ENCODE assay signal across 23 mouse cellular contexts in genomic region chr2:51588895-51589294, GRCm38 (mm10). TPM values are rescaled to one million over a fixed set of nuclear protein-coding genes. Genes with fewer than 3 reads are reported as not detected.
DNase-seq lines count a peak whose midpoint lies in the region; ATAC-seq and TF ChIP-seq lines count a peak whose summit lies in the region.
"Had no signal": no experiment of that assay in that cellular context is flagged by ENCODE, and none has a peak within 500 bp of the region (broad histone marks: within the 10 kb centered on the region; RNA-seq: fewer than 3 reads in every experiment).

No protein-coding gene starts in this region.

- no peaks in the 10 kb centered on the region for H3K4me1 ChIP-seq in kidney, postnatal 0 days (replicated peaks; ENCODE audit: insufficient read depth, low read length)
- H3K4me1 ChIP-seq in lung, postnatal 0 days (ENCODE audit: insufficient read depth, low read depth, low read length), result no peaks in the 10 kb centered on the region
- H3K4me1 ChIP-seq in intestine, postnatal 0 days (replicated peaks; ENCODE audit: control insufficient read depth, insufficient read depth, low read length), result no peaks in the 10 kb centered on the region

- no peak overlapping the region for H3K27ac ChIP-seq in gastrocnemius, adult 2 months
- no peak overlapping the region for H3K27ac ChIP-seq in kidney, postnatal 0 days
- H3K27ac ChIP-seq in lung, postnatal 0 days (ENCODE audit: low read length), result no peak overlapping the region
- no peak overlapping the region for H3K27ac ChIP-seq in intestine, postnatal 0 days (ENCODE audit: low read depth, low read length)
- H3K27ac ChIP-seq: embryonic facial prominence, embryonic 13.5 days; forebrain, embryonic 10.5 days had no signal

- no peak overlapping the region for H3K4me2 ChIP-seq in kidney, postnatal 0 days (ENCODE audit: low read length)
- no peak overlapping the region for H3K4me2 ChIP-seq in lung, postnatal 0 days (replicated peaks; ENCODE audit: low read depth, low read length)
- H3K4me2 ChIP-seq in intestine, postnatal 0 days (replicated peaks; ENCODE audit: low read depth), result no peak overlapping the region
- H3K4me2 ChIP-seq: embryonic facial prominence, embryonic 13.5 days had no signal

- no peak overlapping the region for H3K9ac ChIP-seq in kidney, postnatal 0 days (ENCODE audit: low read depth, low read length)
- H3K9ac ChIP-seq in lung, postnatal 0 days (replicated peaks; ENCODE audit: low read depth), result no peak overlapping the region
- no peak overlapping the region for H3K9ac ChIP-seq in intestine, postnatal 0 days (ENCODE audit: low read depth, low read length)
- H3K9ac ChIP-seq: embryonic facial prominence, embryonic 13.5 days had no signal

- H3K4me3 ChIP-seq in gastrocnemius, adult 2 months, result no peak overlapping the region
- H3K4me3 ChIP-seq in kidney, postnatal 0 days (replicated peaks; ENCODE audit: low read depth, low read length), result no peak overlapping the region
- no peak overlapping the region for H3K4me3 ChIP-seq in lung, postnatal 0 days (ENCODE audit: low read depth, low read length)
- no peak overlapping the region for H3K4me3 ChIP-seq in intestine, postnatal 0 days (ENCODE audit: low read depth, low read length)
- H3K4me3 ChIP-seq: embryonic facial prominence, embryonic 13.5 days; forebrain, embryonic 10.5 days had no signal

- no peak for DNase-seq in gastrocnemius, adult 2 months
- DNase-seq in gastrocnemius, postnatal 10 days, result no peak
- no peak for DNase-seq in kidney, postnatal 0 days (ENCODE audit: low spot score)
- DNase-seq in kidney, postnatal 4 days, result no peak
- no peak for DNase-seq in lung, postnatal 0 days (ENCODE audit: low spot score)
- no peak for DNase-seq in lung, postnatal 14 days
- no peak for DNase-seq in adrenal gland, adult 18-20 months (ENCODE audit: low spot score in 2 of 2)
- DNase-seq: cerebellum, adult 11-12 months; cerebellum, postnatal 36 days; right cerebral cortex, postnatal 25 days; thymus, adult 2 months had no signal

- no peaks in the 10 kb centered on the region for H3K36me3 ChIP-seq in kidney, postnatal 0 days (ENCODE audit: insufficient read depth, low read length)
- H3K36me3 ChIP-seq in lung, postnatal 0 days (ENCODE audit: insufficient read depth, low read length), result no peaks in the 10 kb centered on the region
- H3K36me3 ChIP-seq in intestine, postnatal 0 days (ENCODE audit: control insufficient read depth, insufficient read depth), result no peaks in the 10 kb centered on the region
- H3K36me3 ChIP-seq: embryonic facial prominence, embryonic 13.5 days; forebrain, embryonic 10.5 days had no signal

- no peaks in the 10 kb centered on the region for H3K9me3 ChIP-seq in kidney, postnatal 0 days (replicated peaks; ENCODE audit: low read length)
- no peaks in the 10 kb centered on the region for H3K9me3 ChIP-seq in lung, postnatal 0 days (ENCODE audit: low read length)
- H3K9me3 ChIP-seq in intestine, postnatal 0 days (ENCODE audit: control insufficient read depth), result no peaks in the 10 kb centered on the region
- H3K9me3 ChIP-seq: embryonic facial prominence, embryonic 13.5 days; forebrain, embryonic 10.5 days had no signal

- no peaks in the 10 kb centered on the region for H3K27me3 ChIP-seq in kidney, postnatal 0 days (ENCODE audit: insufficient read depth, low read length)
- no peaks in the 10 kb centered on the region for H3K27me3 ChIP-seq in lung, postnatal 0 days (replicated peaks; ENCODE audit: insufficient read depth, low read length)
- no peaks in the 10 kb centered on the region for H3K27me3 ChIP-seq in intestine, postnatal 0 days (replicated peaks; ENCODE audit: control insufficient read depth, insufficient read depth, low read length)
- H3K27me3 ChIP-seq: embryonic facial prominence, embryonic 13.5 days; Patski had no signal

- TF ChIP-seq CTCF in gastrocnemius, adult 2 months (IDR thresholded peaks at IDR 0.05), result peak; percentile 39
- TF ChIP-seq CTCF in kidney, postnatal 0 days (IDR thresholded peaks at IDR 0.05; ENCODE audit: low read depth), result peak; percentile 60
- TF ChIP-seq CTCF in lung, postnatal 0 days (IDR thresholded peaks at IDR 0.05), result peak; percentile 52
- peak; percentile 63 for TF ChIP-seq CTCF in intestine, postnatal 0 days (IDR thresholded peaks at IDR 0.05; ENCODE audit: low read depth)

- WGBS in kidney, postnatal 0 days, result 78% methylated on average over 6 of the region's 6 CpGs
- WGBS in lung, postnatal 0 days, result 71% methylated on average over 6 of the region's 6 CpGs
- 65% methylated on average over 6 of the region's 6 CpGs for WGBS in intestine, postnatal 0 days

- no peak for TF ChIP-seq EP300 in lung, postnatal 0 days (IDR thresholded peaks at IDR 0.05)

- intact Hi-C loops in gastrocnemius, adult 2 months (cut with DNase I), result no loop called here

- no peak for ATAC-seq in kidney, postnatal 0 days (replicated peaks; ENCODE audit: low FRiP score, low read depth)
- no peak for ATAC-seq in lung, postnatal 0 days
- ATAC-seq in intestine, postnatal 0 days, result no peak
- ATAC-seq: hindbrain, embryonic 16.5 days; Patski had no signal

RNA-seq across cellular contexts. Expression of gene Tas2r134, which starts 38.4 kb away (rescaled TPM):
- not detected for total RNA-seq in gastrocnemius, adult 2 months (2021)
- total RNA-seq in gastrocnemius, postnatal 10 days (2021), result not detected
- not detected in 2 replicates for polyA plus RNA-seq in kidney, postnatal 0 days (2015; fragmentation: Nextera tagmentation; extraction: Ambion mirVana)
- polyA plus RNA-seq in lung, postnatal 0 days (2015; fragmentation: Nextera tagmentation; extraction: Ambion mirVana), result not detected in 2 replicates
- polyA plus RNA-seq in intestine, postnatal 0 days (2015; fragmentation: Nextera tagmentation; extraction: Ambion mirVana), result not detected in 2 replicates
- not detected for total RNA-seq in adrenal gland, adult 18-20 months (2021)
- total RNA-seq: heart, adult 18-20 months; heart, postnatal 14 days; layer of hippocampus, adult 8-10 months; left cerebral cortex, postnatal 10 days had no signal
- polyA plus RNA-seq: embryonic facial prominence, embryonic 13.5 days; forebrain, embryonic 10.5 days; hindbrain, embryonic 16.5 days; limb, embryonic 14.5 days; midbrain, embryonic 16.5 days; neural tube, embryonic 11.5 days; Patski; thymus, adult 2 months had no signal
